Mouse (Mus musculus): ENCODE results near the gene Ptprg. TPM values are rescaled to one million over a fixed set of nuclear protein-coding genes. Genes with fewer than 3 reads are reported as not detected.

The Ptprg gene
- total and polyA plus RNA-seq, 3 experiments = not detected

GRCm38 (mm10) chr14:11818721-11819120, 265.4 kb downstream of the Ptprg start:
- Histone ChIP-seq H3K27ac (ENCODE audit: control insufficient read depth, low read depth, low read length) (no peak overlapping the region), H3K9me3 (replicated peaks; ENCODE audit: insufficient read depth, low read length) (no peaks in the 10 kb centered on the region), H3K4me1 (ENCODE audit: control insufficient read depth in 1 of 2, insufficient read depth in 2 of 2, low read length in 2 of 2) (no peaks in the 10 kb centered on the region), H3K79me2 (ENCODE audit: control insufficient read depth, insufficient read depth, low read length, poor library complexity) (no peaks in the 10 kb centered on the region), H3K36me3 (ENCODE audit: control insufficient read depth in 1 of 2, insufficient read depth in 2 of 2, low read length in 2 of 2) (no peaks in the 10 kb centered on the region), H3K9ac (ENCODE audit: control insufficient read depth, low read depth, low read length, poor library complexity, severe bottlenecking) (no peak overlapping the region), H3K4me3 (ENCODE audit: control insufficient read depth in 1 of 2, insufficient read depth in 1 of 2, low read depth in 2 of 2, low read length in 2 of 2) (no peak overlapping the region), H3K27me3 (ENCODE audit: control insufficient read depth in 1 of 2, insufficient read depth in 2 of 2, low read length in 2 of 2) (no peaks in the 10 kb centered on the region)
- DNase-seq (ENCODE audit: low read depth, low spot score) = no peak
- no peak for TF ChIP-seq JUND (IDR thresholded peaks at IDR 0.05; ENCODE audit: low read depth, low read length)
- TF ChIP-seq NRF1 (IDR thresholded peaks at IDR 0.05; ENCODE audit: insufficient read depth, low read depth, low read length, poor library complexity, severe bottlenecking) = no peak
- no peak for TF ChIP-seq BHLHE40 (IDR thresholded peaks at IDR 0.05; ENCODE audit: borderline replicate concordance, low read depth, low read length)
- TF ChIP-seq HCFC1 (IDR thresholded peaks at IDR 0.05; ENCODE audit: low read depth, low read length) = no peak
- no peak for TF ChIP-seq KAT2A (conservative IDR thresholded peaks at IDR 0.05; ENCODE audit: low read depth, low read length)
- no peak for TF ChIP-seq ELF1 (IDR thresholded peaks at IDR 0.05; ENCODE audit: low read depth, low read length)
- TF ChIP-seq SIN3A (IDR thresholded peaks at IDR 0.05; ENCODE audit: low read length) = no peak
- no peak for TF ChIP-seq TCF12 (IDR thresholded peaks at IDR 0.05; ENCODE audit: low read depth, low read length)
- TF ChIP-seq MAX (IDR thresholded peaks at IDR 0.05; ENCODE audit: low read length) = no peak
- no peak for TF ChIP-seq ZC3H11A (IDR thresholded peaks at IDR 0.05; ENCODE audit: low read depth, low read length)

- no peak overlapping the region for H3K9ac ChIP-seq (ENCODE audit: control insufficient read depth, low read depth, low read length, poor library complexity, severe bottlenecking)
- H3K27me3 ChIP-seq (ENCODE audit: control insufficient read depth in 1 of 2, insufficient read depth in 2 of 2, low read length in 2 of 2) = no peaks in the 10 kb centered on the region
- no peaks in the 10 kb centered on the region for H3K36me3 ChIP-seq (ENCODE audit: control insufficient read depth in 1 of 2, insufficient read depth in 2 of 2, low read length in 2 of 2)
- no peak overlapping the region for H3K27ac ChIP-seq (ENCODE audit: control insufficient read depth, low read depth, low read length)
- DNase-seq (ENCODE audit: low read depth, low spot score) = no peak
- H3K9me3 ChIP-seq (replicated peaks; ENCODE audit: insufficient read depth, low read length) = no peaks in the 10 kb centered on the region
- no peak overlapping the region for H3K4me3 ChIP-seq (ENCODE audit: control insufficient read depth in 1 of 2, insufficient read depth in 1 of 2, low read depth in 2 of 2, low read length in 2 of 2)
- no peaks in the 10 kb centered on the region for H3K79me2 ChIP-seq (ENCODE audit: control insufficient read depth, insufficient read depth, low read length, poor library complexity)
- TF ChIP-seq MEF2A (IDR thresholded peaks at IDR 0.05; ENCODE audit: extremely low read depth, insufficient replicate concordance, low read depth, low read length, poor library complexity, severe bottlenecking) (no peak), MAZ (IDR thresholded peaks at IDR 0.05; ENCODE audit: low read depth, low read length) (no peak), E2F4 (IDR thresholded peaks at IDR 0.05; ENCODE audit: borderline replicate concordance, low read depth, low read length) (no peak), CTCF (IDR thresholded peaks at IDR 0.05 in 2 of 3, conservative IDR thresholded peaks at IDR 0.05 in 1 of 3; ENCODE audit: control insufficient read depth in 1 of 3, insufficient read depth in 1 of 3, low read depth in 2 of 3, low read length in 3 of 3, poor library complexity in 1 of 3, severe bottlenecking in 1 of 3) (no peak), MYB (IDR thresholded peaks at IDR 0.05; ENCODE audit: low read depth, low read length) (no peak), ELF1 (IDR thresholded peaks at IDR 0.05; ENCODE audit: low read depth, low read length) (no peak), POLR2AphosphoS5 (IDR thresholded peaks at IDR 0.05; ENCODE audit: borderline replicate concordance, low read depth, low read length) (no peak), EP300 (IDR thresholded peaks at IDR 0.05; ENCODE audit: low read depth in 1 of 2, low read length in 2 of 2) (no peak), BHLHE40 (IDR thresholded peaks at IDR 0.05; ENCODE audit: borderline replicate concordance, low read depth, low read length) (no peak), USF2 (IDR thresholded peaks at IDR 0.05; ENCODE audit: borderline replicate concordance in 1 of 2, insufficient read depth in 1 of 2, low read depth in 1 of 2, low read length in 2 of 2) (no peak), ZNF384 (IDR thresholded peaks at IDR 0.05; ENCODE audit: low read depth, low read length) (no peak), MAX (IDR thresholded peaks at IDR 0.05; ENCODE audit: low read length) (no peak), GABPA (IDR thresholded peaks at IDR 0.05; ENCODE audit: low read depth, low read length) (no peak)
- no peaks in the 10 kb centered on the region for H3K4me1 ChIP-seq (ENCODE audit: control insufficient read depth in 1 of 2, insufficient read depth in 2 of 2, low read length in 2 of 2)
Observed at GRCm38 (mm10) chr14:11819326-11819725, 266.0 kb downstream of the Ptprg start.
